Mouse (Mus musculus) heart, adult 8-10 months (tissue): ENCODE measurements around the gene Col23a1. TPM values are rescaled to one million over a fixed set of nuclear protein-coding genes. Genes with fewer than 3 reads are reported as not detected.

Experiments used
- DNase-seq: peaks from one replicate; pipeline ENCODE4 v3.0.0; 2022; ENCODE audit warnings: low spot score
- total RNA-seq, 4 experiments: library from RNA; stranded (reverse); gene quantifications; 2 replicates each; pipeline ENCODE4 v1.2.4; 2022

Col23a1 gene
- total RNA-seq, 4 experiments from 2014 or later, result 1.4 to 3.2 (median 1.9) TPM

DNA sequence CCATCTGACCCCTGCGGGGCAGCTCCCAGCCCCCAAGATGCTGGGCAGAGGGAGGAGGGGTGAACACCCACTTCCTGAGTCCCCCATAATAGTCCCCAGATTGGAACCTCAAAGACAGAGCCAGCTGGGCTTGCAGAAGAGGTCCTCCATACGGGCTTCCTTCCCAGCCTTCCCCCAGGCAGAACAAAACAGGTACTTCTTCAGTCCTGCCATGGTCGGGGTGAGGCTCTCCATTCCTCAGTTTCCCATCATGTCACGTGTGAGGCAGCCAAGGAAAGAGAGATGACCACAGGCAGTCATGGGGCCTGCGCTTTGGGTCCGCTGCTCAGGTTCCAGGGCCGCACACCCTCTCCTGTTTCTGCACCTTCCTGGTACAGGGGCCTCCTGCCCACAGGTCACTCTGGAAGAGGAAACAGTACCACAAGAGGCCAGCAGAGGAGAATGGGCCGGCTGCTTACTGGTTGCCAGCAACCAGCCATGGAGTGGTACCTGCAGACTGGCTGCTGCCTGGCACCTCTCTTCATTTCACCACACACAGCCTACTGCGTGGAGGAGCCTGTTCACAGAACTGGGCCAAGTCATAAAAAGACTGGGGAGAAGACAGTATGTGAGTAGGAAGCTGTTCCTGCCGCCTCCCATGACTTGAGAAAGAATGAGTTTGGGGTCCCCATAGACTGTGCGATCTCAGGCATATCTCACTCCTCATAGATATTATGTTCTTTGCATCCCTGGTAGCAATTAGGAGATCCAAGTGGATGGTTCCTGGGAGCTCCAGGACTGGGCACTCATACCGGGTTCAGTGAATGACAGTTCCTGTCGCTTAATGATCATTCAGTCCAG is 249.4 kb downstream of the Col23a1 start:
- no peak for DNase-seq

DNA sequence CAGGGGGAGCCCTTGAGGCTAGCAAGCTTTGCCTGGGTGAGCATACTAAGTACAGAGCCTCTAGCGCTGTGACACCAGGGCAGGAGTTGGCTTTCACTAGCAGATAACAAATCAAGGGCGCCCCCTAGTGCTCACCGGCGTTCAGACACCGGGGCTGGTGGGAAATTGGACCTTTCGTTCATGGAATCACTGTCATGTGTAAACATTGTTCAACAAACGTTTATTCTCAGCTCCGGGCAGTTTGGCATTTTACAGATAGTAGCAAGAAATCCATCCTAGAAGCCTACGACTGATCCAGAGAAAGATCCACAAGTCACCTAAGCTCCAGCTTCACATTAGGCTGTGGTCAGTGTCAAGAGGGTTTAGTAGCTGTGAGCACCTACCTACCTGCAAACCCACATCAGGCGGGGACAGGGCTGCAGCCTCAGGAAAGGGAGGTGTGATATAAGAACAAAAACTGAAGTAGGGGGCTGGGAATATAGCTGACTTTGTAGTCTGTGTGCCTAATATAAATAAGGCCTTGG is 250.1 kb downstream of the Col23a1 start:
- DNase-seq, result peak; percentile 95

DNA sequence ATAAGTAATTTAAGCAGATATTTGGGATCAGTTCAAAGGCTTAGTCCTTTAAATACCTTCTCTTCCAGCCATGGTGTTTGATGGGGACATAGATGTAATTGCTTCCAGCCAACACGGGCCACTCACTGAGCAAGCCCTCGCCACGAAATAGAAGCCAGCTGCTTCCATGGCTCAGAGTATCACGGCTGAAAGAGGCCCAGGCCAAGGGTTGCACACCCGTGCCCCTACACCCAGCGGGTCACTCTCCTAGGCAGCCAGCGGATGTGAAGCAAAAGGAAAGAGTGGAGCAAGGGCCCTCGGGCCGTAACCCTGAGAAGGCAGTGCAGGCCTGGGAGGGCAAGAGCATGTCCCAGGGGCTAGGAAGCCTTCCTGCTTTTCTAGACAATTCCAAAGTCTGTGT is 252.7 kb downstream of the Col23a1 start:
- no peak for DNase-seq

DNA sequence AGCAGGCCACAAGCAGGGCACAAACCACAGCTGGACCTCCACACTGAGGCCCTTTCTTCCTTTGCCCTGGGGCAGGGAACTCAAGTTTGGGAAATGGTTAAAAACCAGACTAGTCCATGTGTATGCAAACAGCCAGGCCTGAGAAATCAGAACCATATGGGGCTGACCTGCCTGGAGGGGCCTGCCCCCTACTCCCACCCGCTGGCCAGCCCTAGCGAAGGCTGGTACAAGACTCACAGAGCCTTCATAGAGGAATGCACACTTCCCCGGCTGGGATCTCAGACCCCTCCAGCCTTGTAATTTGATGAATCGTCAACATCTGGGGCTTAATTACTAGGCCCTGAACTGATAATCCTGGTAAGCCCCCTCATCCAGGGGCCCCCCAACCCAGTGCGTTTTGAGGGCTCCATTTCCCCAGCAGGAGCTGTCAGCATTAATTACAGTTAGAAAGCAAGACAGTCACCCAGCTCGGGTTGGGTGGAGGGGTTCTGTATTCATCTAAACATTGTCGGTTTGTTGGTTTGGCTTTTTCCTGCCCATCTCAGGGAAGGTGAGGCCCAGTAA is 253.8 kb downstream of the Col23a1 start:
- DNase-seq, result no peak

DNA sequence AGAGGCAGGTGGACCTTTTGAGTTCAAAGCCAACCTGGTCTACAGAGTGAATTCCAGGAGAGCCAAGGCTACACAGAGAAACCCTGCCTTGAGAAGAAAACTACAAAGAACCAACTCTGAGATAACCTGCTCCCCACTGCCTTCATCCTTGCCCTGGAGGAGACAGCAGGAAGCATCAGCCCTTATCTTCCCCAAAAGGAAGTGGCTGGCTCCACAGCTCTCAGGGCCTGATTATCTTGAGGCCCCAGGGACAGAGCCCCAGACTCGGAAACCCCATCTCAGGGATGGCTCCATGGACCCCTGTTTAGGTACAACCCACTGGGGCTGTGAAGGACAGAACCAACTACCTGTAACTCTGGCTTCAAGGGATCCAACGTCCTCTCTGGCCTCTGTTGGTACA is 254.7 kb downstream of the Col23a1 start:
- DNase-seq, result no peak

DNA sequence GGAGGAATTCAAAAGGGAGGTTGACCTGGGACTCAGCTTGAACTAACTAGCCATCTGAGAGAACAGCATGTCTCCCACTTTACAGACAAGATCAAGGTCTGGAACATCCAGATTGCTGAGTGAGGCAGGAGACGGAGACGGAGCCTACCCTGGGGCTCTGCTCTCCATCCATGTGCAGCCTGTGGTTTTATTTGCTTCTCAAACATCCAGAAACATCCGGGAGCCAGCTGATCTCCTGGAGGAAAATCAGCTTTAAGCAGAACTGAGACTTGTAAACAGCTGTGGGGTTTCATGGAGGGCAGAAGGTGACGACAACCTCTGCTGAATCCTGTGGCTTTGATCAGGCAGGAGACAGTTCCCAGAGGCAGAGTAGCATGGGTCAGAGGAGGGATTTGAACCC is 256.1 kb downstream of the Col23a1 start:
- DNase-seq, result no peak

DNA sequence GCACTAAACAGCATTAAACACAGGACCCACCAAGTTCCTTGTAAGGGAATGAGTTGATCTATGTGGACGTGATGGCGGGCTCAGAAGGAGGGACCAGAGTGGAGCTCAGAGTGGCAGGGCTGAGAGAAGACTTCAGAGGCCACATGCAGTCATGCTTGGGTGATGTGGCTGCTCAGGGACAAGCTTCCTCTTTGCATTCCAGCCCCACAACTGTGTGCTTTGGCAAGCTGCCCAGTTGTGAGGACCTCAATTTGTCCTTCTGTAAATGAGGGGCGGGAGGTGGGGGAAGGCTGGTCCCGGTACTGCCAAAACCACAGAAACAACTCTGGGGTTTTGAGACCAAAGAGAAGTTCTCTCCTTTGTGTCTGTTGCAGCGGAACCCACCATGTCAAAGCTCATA is 261.5 kb downstream of the Col23a1 start:
- no peak for DNase-seq

DNA sequence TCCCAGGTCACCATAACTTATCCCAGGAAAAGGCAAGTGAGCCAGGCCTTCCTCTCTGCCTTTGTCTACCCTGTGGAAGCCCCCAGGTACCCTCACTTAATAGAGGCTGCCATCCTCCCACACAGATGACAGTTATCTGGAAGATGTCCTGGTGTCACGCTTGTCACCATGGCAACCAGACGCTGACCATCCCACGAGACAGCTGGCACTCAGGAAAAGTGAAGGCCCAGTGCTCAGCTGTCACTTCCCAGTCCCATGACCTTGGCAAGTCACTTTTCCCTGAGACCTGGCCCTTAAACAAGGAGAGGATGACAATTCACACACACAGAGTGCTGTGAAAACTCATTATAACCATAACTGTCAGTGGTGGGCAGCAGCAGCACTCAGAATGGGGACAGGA is 262.4 kb downstream of the Col23a1 start:
- no peak for DNase-seq

DNA sequence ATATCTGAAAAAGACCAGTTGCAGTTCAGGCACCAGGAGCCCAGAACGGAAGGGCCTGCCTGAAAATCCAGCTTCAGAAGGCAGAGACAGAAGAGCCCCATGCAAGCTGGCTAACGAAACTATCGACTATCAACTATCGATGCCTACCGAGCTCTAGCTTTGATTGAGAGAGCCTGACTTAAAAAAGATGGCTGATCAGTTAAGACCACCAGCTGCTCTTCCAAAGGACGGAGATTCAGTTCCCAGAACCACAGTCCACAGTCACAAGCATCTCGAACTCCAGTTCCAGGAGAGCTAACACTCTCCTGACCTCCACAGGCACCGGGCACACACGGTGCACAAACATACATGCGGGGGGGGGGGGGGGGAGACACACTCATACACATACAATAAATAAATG is 264.9 kb downstream of the Col23a1 start:
- no peak for DNase-seq

DNA sequence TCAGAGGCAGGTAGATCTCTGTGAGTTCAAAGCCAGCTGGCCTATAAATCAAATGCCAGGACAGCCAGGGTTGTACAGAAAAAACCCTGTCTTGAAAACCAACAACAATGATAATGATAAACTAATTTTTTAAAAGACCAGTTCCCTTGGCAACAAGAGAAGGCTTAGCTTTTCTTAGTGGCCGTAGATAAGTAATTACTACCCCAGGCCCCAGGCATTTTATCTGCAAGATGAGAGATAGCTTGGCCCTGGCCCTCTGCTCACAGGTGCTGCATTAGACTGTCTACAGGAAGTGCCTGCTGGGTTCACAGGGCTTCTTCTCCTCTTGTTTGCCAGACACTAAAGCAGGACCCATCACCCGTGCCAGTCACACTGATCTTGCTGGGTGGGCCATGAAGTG is 265.3 kb downstream of the Col23a1 start:
- DNase-seq, result no peak

DNA sequence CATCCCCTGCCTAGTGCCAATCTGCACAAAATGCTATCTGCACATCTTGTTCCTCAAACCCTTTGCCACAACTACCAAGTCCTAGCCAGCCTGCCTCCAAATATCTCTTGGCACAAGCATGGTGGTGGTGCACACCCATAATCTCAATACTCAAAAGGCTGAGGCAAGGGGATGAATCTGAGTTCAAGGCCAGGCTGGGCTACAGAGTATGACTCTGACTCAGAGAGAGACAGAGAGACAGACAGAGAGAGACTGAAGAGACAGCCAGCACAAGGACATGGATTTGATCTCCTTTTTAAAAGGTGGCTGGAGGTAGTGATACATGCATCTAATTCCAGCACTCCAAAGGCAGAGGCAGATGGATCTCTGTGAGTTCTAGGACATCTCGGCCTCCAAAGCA is 273.6 kb downstream of the Col23a1 start:
- no peak for DNase-seq

DNA sequence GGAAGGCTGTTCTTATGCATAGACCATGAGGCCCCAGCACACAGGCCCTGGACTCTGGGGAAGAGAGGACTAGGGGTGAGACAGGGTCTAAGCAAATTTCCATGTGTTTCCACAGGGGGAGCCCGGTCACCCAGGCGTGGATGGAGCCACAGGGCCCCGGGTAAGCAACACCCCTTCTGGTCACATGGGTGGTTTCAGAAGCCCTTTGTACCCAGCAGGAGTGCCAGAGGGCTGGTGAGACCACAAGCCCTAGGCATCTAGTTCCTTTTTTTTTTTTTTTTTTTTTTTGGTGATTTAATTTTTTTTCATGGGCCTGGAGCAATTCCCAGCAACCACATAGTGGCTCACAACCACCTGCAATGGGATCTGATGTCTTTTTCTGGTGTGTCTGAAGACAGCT is 275.3 kb downstream of the Col23a1 start:
- no peak for DNase-seq

DNA sequence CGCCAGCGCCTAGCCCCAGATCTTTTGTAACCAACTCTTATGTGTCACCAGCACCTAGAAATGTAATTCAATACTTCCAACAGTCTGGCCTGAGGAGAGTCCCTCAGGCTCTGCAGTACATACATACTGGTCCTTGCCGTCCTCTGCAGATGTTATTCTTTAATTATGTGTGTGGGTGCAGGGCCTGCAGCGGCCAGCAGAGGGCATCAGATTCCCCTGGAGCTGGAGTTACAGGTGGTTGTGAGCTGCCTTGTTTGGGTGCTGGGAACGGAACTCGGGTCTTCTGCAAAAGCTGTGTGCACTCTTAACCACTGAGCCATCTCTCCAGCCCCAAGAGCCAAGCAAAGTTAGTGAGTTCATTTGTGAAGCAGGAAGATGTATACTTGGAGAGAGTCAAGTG is 276.2 kb downstream of the Col23a1 start:
- no peak for DNase-seq

DNA sequence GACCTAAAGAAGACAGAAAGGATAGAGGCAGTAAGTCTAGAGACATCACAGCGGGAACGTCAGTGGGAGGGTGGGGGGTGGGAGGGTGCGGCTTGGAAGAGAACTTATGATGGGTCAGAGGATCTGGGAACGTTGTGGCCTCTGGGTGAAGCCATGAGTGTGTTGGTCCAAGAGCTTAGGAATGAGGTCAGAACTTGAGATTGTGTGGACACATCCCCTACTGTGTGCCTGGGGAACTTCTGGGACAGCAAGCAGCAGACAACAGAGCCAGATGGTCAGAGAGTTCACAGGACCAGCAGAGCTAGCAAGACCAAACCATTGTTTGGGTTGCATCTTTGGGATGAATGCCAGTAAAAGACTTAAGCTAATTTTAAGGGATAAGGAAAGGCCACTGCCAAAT is 279.1 kb downstream of the Col23a1 start:
- DNase-seq, result no peak

DNA sequence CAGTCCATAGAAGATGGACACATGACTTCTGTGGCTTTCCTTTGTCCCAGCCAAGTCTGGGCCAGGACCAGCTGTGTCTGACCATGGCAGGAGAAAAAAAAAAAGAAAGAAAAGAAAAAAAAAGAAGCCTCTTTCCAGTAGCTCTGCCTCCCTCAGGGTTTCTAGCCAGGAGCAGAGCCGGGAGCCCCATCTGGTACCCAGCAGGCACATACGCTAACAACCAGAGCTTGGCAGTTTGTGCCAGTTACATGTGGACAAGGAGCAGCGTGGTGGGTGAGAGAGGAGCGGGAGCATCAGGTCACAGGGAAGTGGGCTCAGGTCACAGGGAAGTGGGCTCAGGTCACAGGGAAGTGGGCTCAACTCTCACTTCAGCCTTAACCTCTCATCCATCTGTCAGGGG is 286.7 kb downstream of the Col23a1 start:
- no peak for DNase-seq

DNA sequence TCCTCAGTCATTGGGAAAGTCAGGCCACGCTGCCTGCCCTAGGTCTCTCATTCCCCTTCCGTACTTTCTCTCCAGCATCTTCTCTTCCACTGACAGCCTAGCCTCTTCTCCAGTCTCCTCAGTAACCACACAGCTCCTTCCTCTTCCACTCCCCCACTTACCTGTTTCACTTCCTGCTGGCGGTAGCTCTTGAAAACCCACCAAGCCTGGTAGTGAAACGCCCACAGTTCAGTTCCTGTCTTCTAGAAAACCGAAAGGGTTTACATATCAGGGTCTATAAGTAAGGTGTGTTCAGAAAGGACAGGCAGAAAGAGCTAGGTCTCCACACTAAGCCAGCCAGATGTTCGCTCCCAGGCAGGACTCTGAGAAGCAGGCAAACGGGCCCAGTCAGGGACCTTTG is 287.9 kb downstream of the Col23a1 start:
- no peak for DNase-seq

DNA sequence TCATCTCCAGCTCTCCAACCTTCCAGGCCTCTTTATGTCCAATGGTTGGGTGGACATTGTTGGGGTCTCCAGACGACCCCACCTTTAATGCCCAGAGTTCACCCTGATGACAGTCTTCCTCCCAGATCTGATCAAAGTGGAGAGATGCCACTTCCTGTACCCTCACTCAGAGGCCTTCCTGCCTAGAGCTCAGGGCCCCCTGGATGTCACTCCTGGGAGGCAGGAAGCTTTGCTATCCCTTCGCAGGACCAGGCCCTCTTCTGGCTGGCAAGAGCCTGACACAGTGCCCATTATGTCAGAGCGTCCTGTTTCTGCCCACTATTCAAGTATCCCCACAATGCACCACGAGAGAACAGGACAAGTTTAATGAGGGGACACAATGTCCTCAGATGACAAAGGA is 289.3 kb downstream of the Col23a1 start:
- DNase-seq, result no peak

DNA sequence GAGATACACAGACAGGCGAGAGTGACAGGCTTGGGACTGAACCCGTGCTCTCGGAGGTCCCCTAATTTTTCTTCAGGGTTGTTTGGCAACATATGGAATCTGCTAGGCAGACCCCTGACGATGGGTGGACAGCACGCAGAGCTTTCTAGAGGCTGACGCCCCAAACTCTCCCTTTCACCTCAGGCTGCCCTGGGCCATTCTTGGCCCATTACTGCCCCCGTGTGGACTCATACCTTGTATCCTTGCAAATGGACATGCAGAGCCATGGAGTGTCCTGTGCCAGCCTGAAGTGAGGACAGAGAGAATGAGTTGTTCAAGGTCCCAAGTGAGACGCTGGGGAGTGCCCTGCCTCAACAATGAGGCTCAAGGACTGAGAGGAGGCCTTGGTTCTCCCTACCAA is 293.0 kb downstream of the Col23a1 start:
- peak; percentile 61 for DNase-seq

DNA sequence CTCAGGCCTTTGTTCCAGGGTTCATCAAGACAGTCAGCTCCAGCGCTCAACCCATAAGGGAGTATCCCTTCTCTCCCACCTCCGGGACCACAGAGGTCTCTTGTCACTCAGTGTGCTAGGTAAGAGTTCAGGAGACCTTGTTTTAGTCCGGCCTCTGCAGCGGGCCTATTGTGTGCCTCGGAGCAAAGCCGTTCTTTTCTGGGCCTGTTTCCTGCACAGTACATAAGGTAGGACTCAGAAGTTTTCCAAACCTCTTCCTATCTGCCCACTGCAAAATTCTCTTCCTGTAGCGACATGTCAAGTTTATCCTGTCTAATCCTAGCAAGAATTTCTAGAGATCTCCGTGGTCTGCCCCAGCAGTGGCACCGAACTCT is 294.3 kb downstream of the Col23a1 start:
- DNase-seq, result no peak

DNA sequence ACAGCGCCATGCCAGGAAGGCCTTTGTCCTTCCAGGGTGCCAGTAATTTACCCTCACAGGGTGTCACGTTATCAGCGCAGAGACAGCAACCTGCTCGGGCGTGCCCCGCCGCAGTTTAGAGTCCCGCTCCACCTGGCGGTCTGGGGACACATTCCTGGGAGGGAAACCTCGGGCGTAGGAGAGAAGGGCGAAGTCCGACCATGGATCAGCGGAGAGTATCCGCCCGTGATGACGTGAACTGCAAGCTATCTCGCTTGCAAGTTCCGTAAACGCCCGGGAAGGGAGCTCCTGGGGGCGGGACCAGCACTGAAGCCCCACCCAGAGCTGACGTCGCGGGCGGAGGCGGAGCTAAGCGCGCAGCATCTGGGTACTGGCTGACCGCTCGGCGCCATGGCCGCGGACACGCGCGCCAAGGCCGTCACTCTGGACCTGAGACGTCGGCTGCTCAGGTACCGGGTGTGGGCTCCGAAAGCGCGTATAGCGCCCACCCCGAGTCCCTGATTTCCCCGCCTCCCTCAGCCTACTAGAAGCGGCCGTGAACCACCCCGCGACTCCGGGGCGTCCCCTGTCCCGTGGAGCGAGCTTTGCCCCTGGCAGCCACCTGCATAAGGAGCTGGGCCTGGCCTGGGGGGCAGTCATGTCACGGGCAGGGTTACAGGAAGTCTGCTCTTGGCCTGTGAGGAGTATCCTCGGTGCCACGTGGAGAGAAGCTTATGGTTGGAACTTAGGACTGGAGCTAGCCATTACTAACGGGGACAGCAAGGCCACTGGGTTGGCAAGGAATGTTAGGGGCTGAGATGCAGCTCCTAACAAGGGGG is 294.9 kb downstream of the Col23a1 start, which contains the start of gene Phykpl:
Gene Phykpl, plus strand, starts transcription at position 327 of the 818 bp plus-strand sequence.
- DNase-seq, result peak; percentile 97

DNA sequence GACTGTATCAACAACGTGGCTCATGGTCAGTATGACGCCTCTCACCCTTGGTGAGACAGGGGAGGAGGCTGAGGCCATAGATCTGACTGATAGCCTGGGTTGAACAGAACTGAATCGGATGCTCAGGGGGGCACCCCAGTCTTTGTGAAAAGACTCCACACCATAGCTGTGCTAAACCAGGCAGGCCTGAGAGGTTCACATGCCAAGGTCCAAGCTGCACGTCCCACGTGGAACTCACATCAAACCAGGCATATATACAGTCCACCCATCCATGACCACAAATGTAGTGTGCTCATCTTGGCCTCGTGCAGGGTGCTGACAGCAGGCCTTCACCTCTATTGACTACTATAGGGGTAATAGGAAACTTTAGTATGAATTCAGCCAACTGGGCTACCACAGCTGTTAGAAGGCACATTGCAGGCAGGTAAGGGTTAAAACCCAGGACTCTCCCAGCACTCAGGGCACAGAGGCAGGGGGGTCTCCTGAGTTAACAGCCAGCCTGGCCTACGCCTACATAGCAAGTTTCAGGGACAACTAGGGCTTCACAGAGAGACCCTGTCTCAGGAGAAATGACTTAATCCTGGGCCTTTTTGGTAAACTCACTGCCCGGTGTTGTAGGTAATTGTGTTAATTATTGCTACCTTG is 296.0 kb downstream of the Col23a1 start:
- no peak for DNase-seq

DNA sequence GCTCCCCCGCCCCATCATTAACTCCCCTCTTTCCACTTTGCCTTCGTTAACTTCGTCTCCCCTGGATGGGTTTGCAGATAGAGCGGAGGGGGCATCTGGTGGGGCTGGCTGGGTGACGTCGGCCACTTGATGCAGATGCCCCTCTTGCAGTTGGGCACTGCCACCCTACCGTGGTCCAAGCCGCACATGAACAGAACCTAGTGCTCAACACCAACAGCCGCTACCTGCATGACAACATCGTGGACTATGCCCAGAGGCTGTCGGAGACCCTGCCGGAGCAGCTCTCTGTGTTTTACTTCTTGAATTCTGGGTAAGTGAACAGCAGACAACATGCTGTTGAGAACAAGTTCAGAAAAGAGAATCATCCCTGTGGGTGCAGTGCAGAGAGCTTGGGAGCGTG is 296.7 kb downstream of the Col23a1 start:
- no peak for DNase-seq
